Mouse (Mus musculus) lung, postnatal 10 days (tissue): ENCODE measurements around the gene Slc35d2.

Experiments used
- DNase-seq: peaks from one replicate; pipeline ENCODE4 v3.0.0; 2021

Gene Slc35d2

GRCm38 (mm10) chr13:64049535-64049934 lies 79.6 kb downstream of the Slc35d2 start:
- DNase-seq: no peak

GRCm38 (mm10) chr13:64048467-64048866 lies 80.7 kb downstream of the Slc35d2 start:
- DNase-seq: no peak
